Mouse (Mus musculus): Measurements from ENCODE around the gene Ntpcr.

Gene Ntpcr

GRCm38 (mm10) chr8:125772300-125772699 lies 42.5 kb downstream of the Ntpcr start:
- TF ChIP-seq NANOG (IDR thresholded peaks at IDR 0.05; ENCODE audit: borderline replicate concordance, low read length) (no peak), POU5F1 (IDR thresholded peaks at IDR 0.05; ENCODE audit: borderline replicate concordance, low read length) (no peak), CTCF (conservative IDR thresholded peaks at IDR 0.05; ENCODE audit: low read length) (no peak)
- peaks cover 14% of the 10 kb centered on the region for H3K27me3 ChIP-seq (ENCODE audit: insufficient read depth, low read length)
- no peaks in the 10 kb centered on the region for H3K36me3 ChIP-seq (ENCODE audit: insufficient read depth, low read length)
- H3K4me1 ChIP-seq (replicated peaks; ENCODE audit: low read depth, low read length): peaks cover 58% of the 10 kb centered on the region
- peaks cover 5% of the 10 kb centered on the region; the same call in 1 of the 2 replicates for H3K9me3 ChIP-seq (ENCODE audit: low read length)
- no peak overlapping the region for H3K4me3 ChIP-seq (replicated peaks; ENCODE audit: low read length)

GRCm38 (mm10) chr8:125773281-125773803 lies 43.6 kb downstream of the Ntpcr start:
- H3K36me3 ChIP-seq (ENCODE audit: insufficient read depth, low read length): no peaks in the 10 kb centered on the region
- TF ChIP-seq CTCF (conservative IDR thresholded peaks at IDR 0.05; ENCODE audit: low read length): no peak
- TF ChIP-seq POU5F1 (IDR thresholded peaks at IDR 0.05; ENCODE audit: borderline replicate concordance, low read length): no peak
- peak; percentile 83 for TF ChIP-seq NANOG (IDR thresholded peaks at IDR 0.05; ENCODE audit: borderline replicate concordance, low read length)
- H3K4me1 ChIP-seq (replicated peaks; ENCODE audit: low read depth, low read length): peaks cover 67% of the 10 kb centered on the region
- peaks cover 9% of the 10 kb centered on the region; the same call in 1 of the 2 replicates for H3K27me3 ChIP-seq (ENCODE audit: insufficient read depth, low read length)
- peak overlapping the region; percentile 41; the same call in 1 of the 2 replicates for H3K4me3 ChIP-seq (replicated peaks; ENCODE audit: low read length)
- H3K9me3 ChIP-seq (ENCODE audit: low read length): peaks cover 5% of the 10 kb centered on the region; the same call in 1 of the 2 replicates

DNA sequence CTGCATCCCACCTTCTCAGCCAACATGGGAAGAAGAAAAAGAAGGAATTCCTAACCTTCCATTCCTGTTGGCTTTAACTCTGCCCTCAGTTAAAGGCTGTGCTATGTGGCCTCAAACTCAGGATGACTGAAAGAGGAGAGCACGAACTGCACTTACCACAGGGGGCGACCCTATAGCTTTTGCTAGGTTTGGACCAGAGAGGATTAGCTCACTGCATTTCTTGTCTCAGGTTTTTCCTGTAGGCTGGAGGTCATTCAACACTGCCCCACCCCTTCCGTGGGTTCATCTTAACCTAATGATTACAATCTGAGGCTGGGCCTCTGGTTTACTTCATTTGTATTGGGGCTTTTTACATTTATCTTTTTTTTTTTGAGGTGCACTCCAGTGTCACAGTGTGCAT lies 45.3 kb downstream of the Ntpcr start:
- peaks cover 5% of the 10 kb centered on the region; the same call in 1 of the 2 replicates for H3K9me3 ChIP-seq (ENCODE audit: low read length)
- H3K4me3 ChIP-seq (replicated peaks; ENCODE audit: low read length): no peak overlapping the region
- no peak for TF ChIP-seq NANOG (IDR thresholded peaks at IDR 0.05; ENCODE audit: borderline replicate concordance, low read length)
- TF ChIP-seq POU5F1 (IDR thresholded peaks at IDR 0.05; ENCODE audit: borderline replicate concordance, low read length): no peak
- TF ChIP-seq CTCF (conservative IDR thresholded peaks at IDR 0.05; ENCODE audit: low read length): no peak
- peaks cover 9% of the 10 kb centered on the region; the same call in 1 of the 2 replicates for H3K27me3 ChIP-seq (ENCODE audit: insufficient read depth, low read length)
- H3K4me1 ChIP-seq (replicated peaks; ENCODE audit: low read depth, low read length): peaks cover 67% of the 10 kb centered on the region
- H3K36me3 ChIP-seq (ENCODE audit: insufficient read depth, low read length): no peaks in the 10 kb centered on the region

GRCm38 (mm10) chr8:125776314-125776713 lies 46.6 kb downstream of the Ntpcr start:
- TF ChIP-seq CTCF (conservative IDR thresholded peaks at IDR 0.05; ENCODE audit: low read length): no peak
- no peak for TF ChIP-seq NANOG (IDR thresholded peaks at IDR 0.05; ENCODE audit: borderline replicate concordance, low read length)
- no peak for TF ChIP-seq POU5F1 (IDR thresholded peaks at IDR 0.05; ENCODE audit: borderline replicate concordance, low read length)

DNA sequence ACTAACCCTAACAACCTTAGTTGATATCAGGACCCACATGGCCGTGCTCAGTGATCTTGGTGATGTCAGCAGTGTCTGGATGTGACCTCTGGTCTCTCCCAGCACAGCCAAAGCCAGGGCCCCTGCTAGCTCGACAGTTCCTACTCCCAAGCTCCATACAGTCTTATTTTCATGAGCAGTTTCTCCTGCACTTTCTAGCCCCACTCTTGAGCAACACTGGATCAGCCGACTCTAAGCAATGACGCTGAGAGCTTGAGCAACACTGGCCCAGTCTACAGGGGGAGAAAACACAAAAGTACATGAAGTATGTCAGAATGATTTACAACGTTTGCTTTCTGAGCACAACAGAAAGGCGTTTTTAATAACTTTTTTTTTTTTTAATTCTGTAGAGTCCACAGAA lies 47.0 kb downstream of the Ntpcr start:
- Histone ChIP-seq H3K4me3 (replicated peaks; ENCODE audit: low read length) (no peak overlapping the region), H3K4me1 (replicated peaks; ENCODE audit: low read depth, low read length) (peaks cover 55% of the 10 kb centered on the region), H3K9me3 (ENCODE audit: low read length) (peaks cover 5% of the 10 kb centered on the region; the same call in 1 of the 2 replicates), H3K27me3 (ENCODE audit: insufficient read depth, low read length) (peaks cover 13% of the 10 kb centered on the region; the same call in 1 of the 2 replicates), H3K36me3 (ENCODE audit: insufficient read depth, low read length) (no peaks in the 10 kb centered on the region)
- TF ChIP-seq POU5F1 (IDR thresholded peaks at IDR 0.05; ENCODE audit: borderline replicate concordance, low read length) (no peak), CTCF (conservative IDR thresholded peaks at IDR 0.05; ENCODE audit: low read length) (no peak), NANOG (IDR thresholded peaks at IDR 0.05; ENCODE audit: borderline replicate concordance, low read length) (no peak)

More at GRCm38 (mm10) chr8:125776314-125776713, 46.6 kb downstream of the Ntpcr start:
- Histone ChIP-seq H3K36me3 (ENCODE audit: insufficient read depth, low read length) (no peaks in the 10 kb centered on the region), H3K4me1 (replicated peaks; ENCODE audit: low read depth, low read length) (peaks cover 60% of the 10 kb centered on the region), H3K27me3 (ENCODE audit: insufficient read depth, low read length) (peaks cover 9% of the 10 kb centered on the region; the same call in 1 of the 2 replicates), H3K4me3 (replicated peaks; ENCODE audit: low read length) (no peak overlapping the region), H3K9me3 (ENCODE audit: low read length) (peaks cover 5% of the 10 kb centered on the region; the same call in 1 of the 2 replicates)

- no peak for TF ChIP-seq NANOG (IDR thresholded peaks at IDR 0.05; ENCODE audit: borderline replicate concordance, low read length)
- no peak for TF ChIP-seq CTCF (conservative IDR thresholded peaks at IDR 0.05; ENCODE audit: low read length)
- TF ChIP-seq POU5F1 (IDR thresholded peaks at IDR 0.05; ENCODE audit: borderline replicate concordance, low read length): no peak
- H3K4me1 ChIP-seq (replicated peaks; ENCODE audit: low read depth, low read length): peaks cover 46% of the 10 kb centered on the region
- peaks cover 5% of the 10 kb centered on the region; the same call in 1 of the 2 replicates for H3K9me3 ChIP-seq (ENCODE audit: low read length)
- no peaks in the 10 kb centered on the region for H3K36me3 ChIP-seq (ENCODE audit: insufficient read depth, low read length)
- H3K4me3 ChIP-seq (replicated peaks; ENCODE audit: low read length): no peak overlapping the region
- peaks cover 16% of the 10 kb centered on the region; the same call in 1 of the 2 replicates for H3K27me3 ChIP-seq (ENCODE audit: insufficient read depth, low read length)
Measured at GRCm38 (mm10) chr8:125777478-125778164, 47.9 kb downstream of the Ntpcr start.

GRCm38 (mm10) chr8:125778919-125779318 lies 49.2 kb downstream of the Ntpcr start:
- H3K27me3 ChIP-seq (ENCODE audit: insufficient read depth, low read length): peaks cover 16% of the 10 kb centered on the region; the same call in 1 of the 2 replicates
- peaks cover 33% of the 10 kb centered on the region for H3K4me1 ChIP-seq (replicated peaks; ENCODE audit: low read depth, low read length)
- H3K36me3 ChIP-seq (ENCODE audit: insufficient read depth, low read length): no peaks in the 10 kb centered on the region
- H3K9me3 ChIP-seq (ENCODE audit: low read length): peaks cover 11% of the 10 kb centered on the region; the same call in 1 of the 2 replicates
- H3K4me3 ChIP-seq (replicated peaks; ENCODE audit: low read length): no peak overlapping the region
- TF ChIP-seq CTCF (conservative IDR thresholded peaks at IDR 0.05; ENCODE audit: low read length) (no peak), POU5F1 (IDR thresholded peaks at IDR 0.05; ENCODE audit: borderline replicate concordance, low read length) (no peak), NANOG (IDR thresholded peaks at IDR 0.05; ENCODE audit: borderline replicate concordance, low read length) (no peak)

- H3K4me1 ChIP-seq (replicated peaks; ENCODE audit: low read depth, low read length): peaks cover 27% of the 10 kb centered on the region
- peaks cover 16% of the 10 kb centered on the region; the same call in 1 of the 2 replicates for H3K27me3 ChIP-seq (ENCODE audit: insufficient read depth, low read length)
- H3K9me3 ChIP-seq (ENCODE audit: low read length): peaks cover 18% of the 10 kb centered on the region
- no peaks in the 10 kb centered on the region for H3K36me3 ChIP-seq (ENCODE audit: insufficient read depth, low read length)
- no peak overlapping the region for H3K4me3 ChIP-seq (replicated peaks; ENCODE audit: low read length)
- TF ChIP-seq CTCF (conservative IDR thresholded peaks at IDR 0.05; ENCODE audit: low read length): no peak
- TF ChIP-seq NANOG (IDR thresholded peaks at IDR 0.05; ENCODE audit: borderline replicate concordance, low read length): no peak
- TF ChIP-seq POU5F1 (IDR thresholded peaks at IDR 0.05; ENCODE audit: borderline replicate concordance, low read length): no peak
Measured at GRCm38 (mm10) chr8:125779656-125780055, 49.9 kb downstream of the Ntpcr start.

Data from E14TG2a.4 (cell line).